Mouse (Mus musculus): ENCODE data around the gene Spdye4b. TPM values are rescaled to one million over a fixed set of nuclear protein-coding genes. Genes with fewer than 3 reads are reported as not detected.
"Not testable (repeated sequence)": the region's sequence is repeated elsewhere in the genome, so short reads cannot be mapped to it uniquely, and the experiment has no call there.

Spdye4b gene
- total RNA-seq (2021) = not detected

DNA sequence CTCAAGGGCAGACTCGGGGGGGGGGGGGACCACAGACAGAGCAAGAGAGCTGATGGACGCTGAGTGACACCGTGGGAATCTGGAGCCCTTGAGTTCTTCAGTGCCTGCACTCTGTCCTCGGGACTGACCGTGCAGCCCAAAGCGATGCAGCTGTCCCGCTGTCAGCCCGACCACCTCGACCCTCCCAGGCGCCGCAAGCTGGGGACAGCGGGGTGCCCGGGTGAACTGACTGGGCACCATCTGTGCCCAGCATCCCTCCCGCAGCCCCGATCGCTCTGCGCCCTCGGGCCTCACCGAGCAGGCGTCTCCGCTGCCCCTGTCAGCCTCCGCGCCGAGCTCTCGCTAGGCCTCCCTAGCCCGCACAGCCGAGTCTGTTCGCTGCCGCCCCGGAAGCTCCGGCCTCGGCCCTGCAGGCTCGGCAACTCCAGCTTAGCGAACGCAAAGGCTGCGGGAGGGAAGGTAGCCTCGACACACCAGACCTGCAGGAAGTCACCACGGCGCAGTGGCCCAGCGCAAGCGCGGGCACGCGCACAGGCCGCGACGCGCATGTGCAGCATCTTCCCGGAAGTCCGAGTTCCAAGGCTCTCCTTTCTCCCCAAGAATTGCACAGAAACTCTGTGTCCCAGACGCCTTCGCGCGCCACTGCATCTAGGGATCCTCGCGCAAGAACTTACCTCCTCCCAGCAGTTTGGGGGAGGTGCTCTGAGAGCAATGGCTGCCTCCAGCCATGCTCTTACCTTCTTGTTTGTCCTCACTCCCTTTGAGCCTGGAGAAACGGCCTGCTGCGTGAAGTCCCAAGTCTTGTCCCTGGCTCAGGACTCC, at the start of gene Spdye4b, which contains the start of gene Rbak:
TSS of gene Spdye4b (plus strand) at position 763 of the 822 bp plus-strand sequence.
TSS of gene Rbak (minus strand) at position 521 of the 822 bp plus-strand sequence.
- intact Hi-C loops (cut with DNase I) = loop anchor here (1.0 to 10.0 kb wide), 3 partner anchors 55 to 554 kb away; partner anchors contain the start of genes E130309D02Rik, Usp42 and Zfp12
- DNase-seq (ENCODE audit: low spot score) = peak; percentile 86

DNA sequence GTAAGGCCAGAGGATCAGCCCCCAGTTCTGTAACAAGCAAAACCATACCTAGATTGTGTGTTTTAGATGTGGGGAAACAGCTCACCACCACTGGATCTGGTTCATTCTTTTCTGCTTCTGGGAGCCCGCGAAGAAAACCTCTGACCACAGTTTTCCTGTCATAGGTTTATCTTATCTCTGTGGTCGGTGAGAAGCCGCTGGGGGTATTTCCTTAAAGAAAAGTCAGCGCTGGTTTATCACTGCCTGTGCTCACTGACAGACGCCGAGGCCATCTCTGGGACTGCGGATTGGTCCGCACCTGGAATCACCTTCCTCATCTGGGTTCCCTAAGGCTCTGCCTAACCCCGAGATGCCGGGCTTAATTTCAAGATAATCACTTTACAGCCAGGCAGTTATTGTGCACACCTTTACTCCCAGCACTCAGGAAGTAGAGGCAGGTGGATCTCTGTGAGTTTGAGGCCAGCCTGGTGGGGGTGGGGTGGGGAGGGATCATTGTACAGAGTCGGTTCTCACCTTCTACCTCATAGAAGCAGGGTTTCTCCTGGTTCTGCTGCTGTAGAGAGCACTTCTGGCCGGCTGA, 47.8 kb upstream of the Spdye4b start:
- no peak for DNase-seq (ENCODE audit: low spot score)
- intact Hi-C loops (cut with DNase I) = no loop called here

DNA sequence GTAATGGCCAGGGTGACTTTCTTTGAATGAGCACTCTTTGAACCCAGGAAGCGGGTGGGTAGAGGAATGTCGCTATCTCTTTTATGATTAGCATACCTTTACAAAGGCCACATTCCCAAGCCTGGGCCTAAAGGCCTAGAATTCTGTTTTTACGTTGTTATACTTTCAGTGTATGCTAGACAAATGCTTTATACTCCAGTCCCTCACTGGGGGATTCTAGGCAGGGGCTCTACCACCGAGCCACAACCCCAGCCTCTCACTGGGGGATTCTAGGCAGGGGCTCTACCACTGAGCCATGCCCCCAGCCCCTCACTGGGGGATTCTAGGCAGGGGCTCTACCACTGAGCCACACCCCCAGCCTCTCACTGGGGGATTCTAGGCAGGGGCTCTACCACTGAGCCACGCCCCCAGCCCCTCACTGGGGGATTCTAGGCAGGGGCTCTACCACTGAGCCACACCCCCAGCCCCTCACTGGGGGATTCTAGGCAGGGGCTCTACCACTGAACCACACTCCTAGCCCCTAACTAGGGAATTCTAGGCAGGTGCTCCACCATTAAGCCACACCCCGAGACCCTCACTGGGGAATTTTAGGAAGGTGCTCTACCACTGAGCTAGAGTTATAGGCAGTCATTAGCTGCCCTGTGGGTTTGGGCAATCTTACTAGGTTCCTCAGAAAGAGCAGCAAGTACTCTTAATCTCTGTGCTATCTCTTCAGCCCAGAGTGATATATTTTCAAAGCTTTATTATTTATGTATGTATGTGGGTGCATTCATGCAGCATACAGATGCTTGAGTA, 46.4 kb upstream of the Spdye4b start:
- intact Hi-C loops (cut with DNase I); DNase-seq (ENCODE audit: low spot score): not testable (repeated sequence)

DNA sequence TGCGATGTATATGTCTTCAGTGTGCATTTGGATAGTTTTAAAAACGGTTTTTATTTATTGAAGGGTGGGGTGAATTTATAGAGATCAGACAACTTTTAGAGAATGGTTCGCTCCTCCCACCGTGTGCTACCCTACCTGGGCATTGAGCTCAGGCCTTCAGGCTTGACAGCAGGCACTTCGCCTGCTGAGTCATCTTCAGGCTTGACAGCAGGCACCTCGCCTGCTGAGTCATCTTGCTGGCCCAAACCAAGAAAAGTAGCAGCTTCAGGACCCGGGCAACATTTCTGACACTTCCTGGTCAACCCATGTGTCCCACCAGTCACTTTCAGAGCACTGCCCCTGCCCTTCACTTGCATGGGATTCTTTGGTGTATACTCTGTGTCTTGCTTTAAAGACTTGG, 45.8 kb upstream of the Spdye4b start:
- intact Hi-C loops (cut with DNase I) = no loop called here
- no peak for DNase-seq (ENCODE audit: low spot score)

DNA sequence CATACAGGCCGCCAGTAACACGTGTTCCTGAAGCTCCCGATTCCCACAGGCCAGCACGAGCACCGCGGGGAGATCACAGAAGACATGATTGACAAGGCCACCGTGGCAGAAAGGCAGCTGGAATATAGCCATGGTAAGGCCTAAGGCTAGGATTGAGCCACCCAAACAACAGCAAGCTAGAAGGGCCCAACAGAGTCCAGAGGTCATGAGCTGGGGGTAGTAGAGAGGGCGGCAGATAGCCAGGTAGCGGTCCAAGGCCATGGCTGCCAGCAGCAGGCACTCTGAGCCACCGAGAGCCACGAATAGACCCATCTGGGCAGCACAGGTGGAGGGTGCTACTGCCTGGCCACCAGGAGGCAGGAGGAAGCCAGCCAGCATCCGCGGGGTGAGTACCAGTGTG, 43.2 kb upstream of the Spdye4b start:
- intact Hi-C loops (cut with DNase I) = no loop called here
- DNase-seq (ENCODE audit: low spot score) = no peak

DNA sequence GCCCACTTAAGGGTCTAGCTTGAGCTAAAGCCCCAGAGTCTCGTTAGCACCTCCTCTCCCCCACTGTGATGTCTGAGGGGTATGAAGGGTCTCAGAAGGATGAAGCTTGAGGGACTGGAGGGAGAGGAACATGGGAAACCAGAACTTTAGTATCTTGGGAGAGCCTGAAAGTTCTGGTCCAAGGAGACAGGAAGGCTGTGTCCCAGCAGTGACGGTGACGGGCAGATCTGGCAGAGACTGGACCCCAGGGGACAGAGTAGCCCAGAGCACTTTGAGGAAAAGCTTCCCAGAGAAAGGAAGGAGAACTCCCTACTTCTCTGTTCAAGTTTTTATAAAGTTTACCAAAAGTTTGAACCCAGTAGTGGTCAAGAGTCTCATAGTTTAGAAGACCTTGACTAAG, 33.3 kb upstream of the Spdye4b start, which contains the start of gene Olfr718-ps1:
TSS of gene Olfr718-ps1 (minus strand) at position 101 of the 400 bp plus-strand sequence.
- intact Hi-C loops (cut with DNase I) = no loop called here
- no peak for DNase-seq (ENCODE audit: low spot score)

DNA sequence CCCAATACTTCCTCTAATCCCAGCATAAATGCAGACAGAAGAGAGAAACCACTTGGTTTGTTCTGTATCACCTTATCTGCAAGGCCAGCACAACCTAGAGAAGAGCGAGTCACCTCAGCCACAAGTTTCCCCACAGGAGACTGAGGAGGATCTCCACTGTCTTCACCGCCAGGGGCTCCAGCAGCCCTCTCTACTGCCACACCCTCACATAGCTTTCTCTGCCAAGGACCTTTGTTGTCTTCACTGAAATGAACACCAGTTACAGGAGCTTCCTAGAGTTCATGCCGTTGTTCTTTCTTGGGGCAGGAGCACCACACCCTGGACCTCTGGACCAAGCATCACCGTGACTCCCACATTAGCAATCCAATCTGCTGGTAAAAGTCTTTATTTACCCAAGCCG, 32.2 kb upstream of the Spdye4b start:
- intact Hi-C loops (cut with DNase I) = no loop called here
- DNase-seq (ENCODE audit: low spot score) = no peak

DNA sequence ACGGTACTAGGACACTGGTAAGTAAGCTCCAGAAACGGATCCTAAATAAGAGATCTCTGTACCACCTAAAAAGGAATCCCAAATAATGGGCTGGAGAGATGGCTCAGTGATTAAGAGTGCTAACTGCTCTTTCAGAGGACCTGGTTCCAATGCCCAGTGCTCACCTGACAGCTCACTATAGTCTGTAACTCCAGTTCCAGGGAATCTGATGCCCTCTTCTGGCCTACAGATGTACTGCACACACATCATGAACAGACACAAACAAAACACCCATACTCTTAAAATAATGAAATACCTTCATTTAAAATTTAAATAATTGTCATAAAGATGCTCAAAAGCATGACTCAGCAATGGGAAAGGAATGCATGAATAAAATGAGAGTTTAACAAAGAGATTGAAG, 31.3 kb upstream of the Spdye4b start:
- DNase-seq (ENCODE audit: low spot score) = no peak
- intact Hi-C loops (cut with DNase I) = no loop called here

DNA sequence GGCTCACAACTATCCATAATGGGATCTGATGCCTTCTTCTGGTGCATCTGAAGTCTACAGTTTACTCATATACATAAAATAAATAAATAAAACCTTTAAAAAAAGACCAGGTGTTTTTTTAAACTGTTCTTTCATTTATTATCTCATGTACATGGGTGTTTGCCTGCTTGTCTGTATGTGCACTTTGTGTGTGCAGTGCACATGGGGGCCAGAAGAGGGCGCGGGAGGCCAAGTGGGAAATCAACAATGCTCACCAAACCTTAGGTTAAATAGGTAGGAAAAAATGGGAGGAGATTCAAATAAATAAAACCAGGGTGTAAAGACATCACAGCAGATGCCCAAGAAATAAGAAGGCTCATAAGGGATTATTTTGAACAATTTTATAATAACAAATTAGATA, 30.8 kb upstream of the Spdye4b start:
- DNase-seq (ENCODE audit: low spot score) = no peak

DNA sequence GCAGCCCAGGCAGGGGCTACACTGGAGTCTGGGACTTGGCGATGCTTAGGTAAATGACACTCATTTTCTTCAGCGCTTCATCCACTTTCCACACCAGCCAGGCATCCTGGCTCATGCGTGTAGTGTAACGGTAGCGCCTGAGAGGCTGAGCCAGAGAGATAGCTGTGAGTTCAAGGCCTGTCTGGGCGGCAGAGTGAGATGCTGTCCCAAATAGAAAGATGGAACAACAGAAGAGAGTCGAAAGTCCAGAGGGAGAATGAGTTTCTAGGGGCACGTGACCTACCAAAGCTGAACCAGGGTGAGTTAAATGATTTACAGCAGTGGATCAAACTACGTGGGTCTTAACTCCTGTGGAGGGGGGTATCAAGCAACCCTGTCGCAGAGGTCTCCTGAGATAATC, 27.1 kb upstream of the Spdye4b start:
- intact Hi-C loops (cut with DNase I) = no loop called here
- DNase-seq (ENCODE audit: low spot score) = no peak

More for the DNA sequence above, 30.8 kb upstream of the Spdye4b start:
- intact Hi-C loops (cut with DNase I) = no loop called here

DNA sequence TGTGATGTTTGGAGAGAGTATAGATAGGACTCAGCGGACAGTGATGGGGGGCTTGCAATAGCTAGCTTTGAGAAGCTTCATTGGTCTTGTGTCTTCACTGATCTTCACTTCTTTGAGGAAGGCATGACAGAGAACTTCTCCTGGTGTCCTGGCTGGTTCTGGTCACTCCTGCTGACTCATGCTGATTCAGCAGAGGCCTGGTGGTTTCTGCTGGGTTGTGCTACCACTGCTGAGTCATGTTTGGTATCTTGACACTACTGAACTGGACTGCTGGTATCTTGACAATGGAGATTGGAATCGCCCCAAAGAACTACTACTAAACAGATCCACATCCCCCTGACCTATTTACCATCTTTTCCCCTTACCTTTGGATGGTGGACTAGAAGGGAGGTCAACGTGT, 25.3 kb upstream of the Spdye4b start:
- intact Hi-C loops (cut with DNase I) = no loop called here
- no peak for DNase-seq (ENCODE audit: low spot score)

DNA sequence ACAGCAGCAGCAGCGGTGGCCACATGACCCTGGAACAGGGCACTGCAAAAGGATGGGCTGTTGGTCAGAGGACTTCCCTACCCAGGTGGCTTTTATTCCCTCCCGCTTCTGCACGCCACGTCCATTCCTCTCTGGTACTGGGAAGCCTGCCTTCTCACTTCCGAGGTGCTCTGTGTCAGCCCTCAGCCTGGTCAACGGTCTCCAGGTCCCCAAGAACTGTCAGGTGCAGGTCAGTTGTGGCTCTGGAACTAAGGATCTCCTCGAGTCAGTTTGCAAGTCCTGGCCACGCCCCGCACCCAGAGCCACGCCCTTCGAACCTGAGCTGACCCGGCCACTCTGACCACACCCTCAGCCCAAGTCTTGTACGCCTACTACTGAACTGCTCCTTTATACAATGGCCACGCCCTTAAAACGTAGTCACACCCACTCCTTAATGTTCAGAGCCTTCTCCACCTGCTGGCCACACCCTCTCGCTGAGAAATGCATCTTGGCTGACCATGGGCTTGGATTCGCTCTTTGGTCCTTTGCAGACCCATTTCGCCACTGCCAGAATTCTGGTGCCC, 15.2 kb upstream of the Spdye4b start:
- no peak for DNase-seq (ENCODE audit: low spot score)

DNA sequence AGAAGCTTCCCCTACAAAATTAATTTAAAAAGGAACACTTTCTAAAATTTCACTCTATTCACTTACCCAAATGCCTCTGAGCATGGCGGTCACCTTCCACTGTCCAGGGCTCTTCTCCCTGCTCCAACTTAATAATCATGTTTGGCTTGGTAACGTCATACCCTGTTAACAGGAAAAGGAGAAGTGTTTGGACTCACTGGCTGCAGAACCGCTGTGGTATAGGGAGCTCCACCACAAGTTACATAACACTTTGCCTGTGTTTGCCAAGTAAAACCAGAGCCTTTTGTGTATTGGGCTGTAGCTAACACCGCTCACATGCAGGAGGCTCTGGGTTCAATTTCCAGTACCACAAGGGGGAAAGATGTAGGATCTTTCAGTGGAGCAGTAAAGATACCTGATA, 4.8 kb upstream of the Spdye4b start:
- intact Hi-C loops (cut with DNase I) = loop anchor here (10.0 kb wide), 1 partner anchor 119 kb away; the partner anchor contains the start of gene Zfp853
- DNase-seq (ENCODE audit: low spot score) = no peak

More for the DNA sequence above, 15.2 kb upstream of the Spdye4b start:
- intact Hi-C loops (cut with DNase I) = no loop called here

DNA sequence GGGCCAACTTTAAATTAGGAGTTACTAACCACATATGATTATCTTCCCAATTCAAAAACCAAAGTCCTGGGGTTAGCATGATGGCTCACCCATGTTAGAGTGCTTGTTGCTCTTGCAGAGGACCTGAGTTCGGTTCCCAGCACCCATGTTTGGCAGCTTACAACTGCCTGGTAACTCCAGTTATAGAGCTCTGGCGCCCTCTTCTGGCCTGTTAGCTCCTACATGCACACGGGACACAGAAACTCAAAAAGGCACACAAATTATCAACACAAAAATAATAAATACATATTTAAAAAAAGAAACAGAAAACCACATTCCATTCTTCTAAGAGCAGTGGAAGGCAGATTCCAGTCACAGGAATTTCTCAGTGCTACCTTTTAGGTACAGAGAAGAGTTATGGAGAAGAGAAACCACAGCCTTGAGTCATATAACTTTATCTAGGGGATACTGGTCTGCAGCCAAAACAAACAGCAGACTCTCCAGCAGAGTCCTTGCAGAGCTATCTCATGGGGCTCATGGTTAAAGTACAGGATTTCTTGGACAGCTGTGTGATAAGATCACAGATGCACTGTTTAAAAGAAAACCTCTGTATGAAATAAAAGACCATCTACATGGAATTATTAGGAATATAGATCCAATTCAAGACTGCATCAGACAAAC, 3.1 kb upstream of the Spdye4b start:
- intact Hi-C loops (cut with DNase I) = loop anchor here (10.0 kb wide), 1 partner anchor 117 kb away; the partner anchor contains the start of gene Zfp853
- DNase-seq (ENCODE audit: low spot score) = no peak

DNA sequence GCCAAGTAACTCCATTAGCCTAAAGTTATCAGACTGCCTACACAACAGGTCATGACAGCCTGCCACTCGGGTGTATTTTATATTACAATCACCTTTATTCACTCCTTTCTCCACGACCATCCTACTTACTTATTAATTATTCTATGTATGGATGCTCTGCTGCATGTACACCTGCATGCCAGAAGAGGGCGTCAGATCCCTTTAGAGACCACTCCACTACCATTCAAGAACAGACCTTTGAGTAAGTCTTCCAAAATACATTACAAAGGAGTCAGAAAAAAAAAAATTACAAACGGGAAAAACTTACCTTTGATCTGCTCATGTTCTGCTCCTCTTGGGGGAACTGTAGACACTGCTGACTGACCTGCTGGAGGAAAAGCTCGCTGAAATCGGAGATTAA, 1.6 kb upstream of the Spdye4b start:
- intact Hi-C loops (cut with DNase I) = loop anchor here (10.0 kb wide), 1 partner anchor 116 kb away; the partner anchor contains the start of gene Zfp853
- DNase-seq (ENCODE audit: low spot score) = no peak

DNA sequence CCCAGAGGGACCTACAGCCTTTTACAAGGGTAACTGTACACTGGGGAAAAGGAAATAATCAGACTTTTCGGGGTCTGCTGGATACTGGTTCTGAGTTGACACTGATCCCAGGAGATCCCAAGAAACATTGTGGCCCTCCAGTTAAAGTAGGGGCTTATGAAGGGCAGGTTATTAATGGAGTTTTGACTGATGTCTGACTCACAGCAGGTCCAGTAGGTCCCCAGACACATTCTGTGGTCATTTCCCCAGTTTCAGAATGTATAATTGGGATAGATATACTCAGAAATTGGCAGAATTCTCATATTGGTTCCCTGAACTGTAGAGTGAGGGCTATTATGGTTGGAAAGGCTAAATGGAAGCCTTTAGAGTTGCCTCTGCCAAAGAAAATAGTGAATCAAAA, 7.2 kb downstream of the Spdye4b start:
- intact Hi-C loops (cut with DNase I) = loop anchor here (10.0 kb wide), 1 partner anchor 547 kb away; the partner anchor contains the start of gene Usp42
- DNase-seq (ENCODE audit: low spot score) = not testable (repeated sequence)

DNA sequence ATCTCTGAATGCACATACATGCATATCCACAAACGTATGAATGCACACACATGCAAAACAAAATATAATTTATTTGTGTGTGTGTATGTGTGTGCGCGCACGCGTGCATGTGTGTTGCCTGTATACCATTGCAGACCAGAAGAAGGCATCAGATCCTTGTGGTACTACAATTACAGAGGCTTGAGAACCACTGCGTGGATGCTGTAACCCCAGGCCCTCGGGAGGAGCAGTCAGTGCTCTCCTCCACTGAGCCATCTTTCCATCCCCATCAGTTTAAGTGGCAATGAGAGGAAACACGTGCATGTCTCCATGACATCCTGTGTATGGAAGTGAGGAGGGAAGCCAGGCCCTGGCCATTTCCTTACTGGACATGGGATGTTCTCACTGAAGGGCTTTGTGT, 12.0 kb downstream of the Spdye4b start:
- DNase-seq (ENCODE audit: low spot score) = no peak
- intact Hi-C loops (cut with DNase I) = no loop called here

DNA sequence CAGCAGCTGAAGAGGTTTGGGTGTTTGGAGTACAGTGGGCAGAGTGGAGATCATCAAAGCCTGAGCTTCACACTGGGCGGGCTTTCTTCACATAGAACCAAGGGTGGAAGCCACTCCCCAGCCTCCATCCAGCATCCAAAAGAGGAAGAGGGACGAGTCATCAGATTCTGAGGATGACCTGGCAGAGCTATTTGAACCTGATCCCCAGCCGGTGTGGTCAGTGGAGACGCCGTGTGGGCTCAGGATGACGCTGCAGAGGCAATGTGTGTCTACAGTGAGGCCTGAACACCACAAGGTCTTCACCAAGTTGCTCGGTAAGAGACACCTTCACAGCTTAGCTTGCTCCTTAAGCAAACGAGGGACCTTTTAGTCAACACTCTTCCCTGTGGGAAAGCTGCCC, 13.9 kb downstream of the Spdye4b start:
- DNase-seq (ENCODE audit: low spot score); intact Hi-C loops (cut with DNase I): not testable (repeated sequence)

DNA sequence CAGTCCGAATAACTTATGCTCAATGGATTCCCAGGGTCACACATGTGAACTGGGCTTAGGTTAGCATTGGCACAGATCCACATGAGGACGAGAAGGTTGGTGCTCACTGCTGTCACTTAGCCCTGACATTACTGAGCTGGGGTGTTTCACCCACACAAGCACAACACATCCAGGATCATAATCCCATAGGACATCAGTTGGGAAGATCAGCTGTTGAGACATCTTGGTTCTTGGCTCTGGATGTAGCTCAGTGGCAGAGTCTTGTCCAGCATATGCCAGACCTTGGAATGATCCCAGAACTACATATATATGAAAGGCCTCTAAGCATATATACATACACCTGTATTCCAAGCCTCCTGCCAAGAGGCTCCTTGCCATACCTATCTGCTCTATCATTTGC, 14.3 kb downstream of the Spdye4b start:
- no peak for DNase-seq (ENCODE audit: low spot score)
- intact Hi-C loops (cut with DNase I) = no loop called here

Measured in heart, postnatal 25 days (tissue).